In the genomic region with DNA sequence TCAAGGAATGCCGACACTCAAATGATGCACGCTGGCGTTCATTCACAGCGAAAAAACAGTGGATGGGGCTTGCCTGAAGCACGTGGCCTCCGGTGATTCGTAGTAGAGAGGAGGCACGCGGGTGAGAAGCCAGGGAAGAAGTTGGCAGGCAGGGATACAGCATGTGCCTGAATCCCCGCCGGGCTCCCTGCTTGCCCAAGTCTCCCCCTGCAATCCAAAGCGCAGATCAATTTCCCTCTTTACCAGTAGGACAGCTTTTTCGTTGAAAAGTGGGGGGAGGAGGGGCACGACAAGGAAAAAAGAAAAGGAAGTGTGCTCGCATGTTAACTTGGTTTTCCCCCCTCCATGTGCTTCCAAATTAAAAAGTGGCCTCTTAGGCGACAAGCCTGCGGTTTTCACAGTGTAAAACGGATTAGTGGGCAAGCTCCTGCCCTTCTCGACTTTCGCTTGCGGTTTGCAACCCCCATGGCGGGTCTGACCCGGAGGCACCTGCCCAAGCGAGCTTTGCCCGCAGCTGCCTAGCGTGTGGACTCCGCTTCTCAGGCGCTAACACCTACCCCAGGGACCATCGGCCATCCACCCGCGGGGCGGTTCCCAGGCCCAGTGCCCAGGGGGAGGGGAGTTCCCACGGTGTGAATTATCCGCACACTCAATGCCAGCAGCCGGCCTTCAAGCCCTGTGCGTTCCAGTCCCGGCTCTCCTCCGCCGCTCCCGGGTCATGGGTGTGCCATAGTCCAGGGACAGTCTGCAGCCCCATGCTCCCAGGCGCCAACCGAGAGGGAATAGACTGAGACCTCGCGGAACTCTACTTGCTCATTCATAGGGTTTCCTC, we compare ENCODE assay signal across 8 mouse cellular contexts. TPM values are rescaled to one million over a fixed set of nuclear protein-coding genes. Genes with fewer than 3 reads are reported as not detected.
DNase-seq lines count a peak whose midpoint lies in the region; ATAC-seq lines count a peak whose summit lies in the region.

No protein-coding gene starts in this region.

- H3K36me3 ChIP-seq in embryonic facial prominence, embryonic 11.5 days (replicated peaks; ENCODE audit: control insufficient read depth, insufficient read depth, low read depth, low read length): no peaks in the 10 kb centered on the region
- no peaks in the 10 kb centered on the region for H3K36me3 ChIP-seq in heart, embryonic 11.5 days (ENCODE audit: control insufficient read depth, insufficient read depth, low read length)
- no peaks in the 10 kb centered on the region for H3K36me3 ChIP-seq in kidney, embryonic 14.5 days (ENCODE audit: control insufficient read depth, insufficient read depth, low read length)

- no peaks in the 10 kb centered on the region; the same call in 1 of the 2 replicates for H3K4me1 ChIP-seq in embryonic facial prominence, embryonic 11.5 days (ENCODE audit: control insufficient read depth, insufficient read depth, low read length)
- peaks cover 13% of the 10 kb centered on the region; the same call in 1 of the 2 replicates for H3K4me1 ChIP-seq in heart, embryonic 11.5 days (ENCODE audit: control insufficient read depth, insufficient read depth, low read length)
- H3K4me1 ChIP-seq in kidney, embryonic 14.5 days (ENCODE audit: control insufficient read depth, insufficient read depth, low read length): peaks cover 18% of the 10 kb centered on the region

- under 1% methylated on average over 44 of the region's 44 CpGs for WGBS in embryonic facial prominence, embryonic 11.5 days
- under 1% methylated on average over 44 of the region's 44 CpGs for WGBS in heart, embryonic 11.5 days (ENCODE audit: insufficient replicate concordance)
- under 1% methylated on average over 44 of the region's 44 CpGs for WGBS in kidney, embryonic 14.5 days

- peak overlapping the region; percentile 92 for H3K4me2 ChIP-seq in embryonic facial prominence, embryonic 11.5 days (ENCODE audit: low read depth, low read length)
- peak overlapping the region; percentile 98 for H3K4me2 ChIP-seq in heart, embryonic 11.5 days
- peak overlapping the region; percentile 95 for H3K4me2 ChIP-seq in kidney, embryonic 14.5 days (replicated peaks; ENCODE audit: low read depth, low read length)

- H3K9me3 ChIP-seq in embryonic facial prominence, embryonic 11.5 days (replicated peaks; ENCODE audit: control insufficient read depth, low read length): no peaks in the 10 kb centered on the region
- H3K9me3 ChIP-seq in heart, embryonic 11.5 days (replicated peaks; ENCODE audit: control insufficient read depth, low read length): no peaks in the 10 kb centered on the region
- no peaks in the 10 kb centered on the region for H3K9me3 ChIP-seq in kidney, embryonic 14.5 days (ENCODE audit: control insufficient read depth, low read length)

- no peaks in the 10 kb centered on the region for H3K27me3 ChIP-seq in embryonic facial prominence, embryonic 11.5 days (ENCODE audit: control insufficient read depth, insufficient read depth, low read length)
- no peaks in the 10 kb centered on the region for H3K27me3 ChIP-seq in heart, embryonic 11.5 days (ENCODE audit: control insufficient read depth, insufficient read depth, low read length)
- no peaks in the 10 kb centered on the region for H3K27me3 ChIP-seq in kidney, embryonic 14.5 days (ENCODE audit: control insufficient read depth, insufficient read depth, low read length)

- peak overlapping the region; percentile 28; the same call in 1 of the 2 replicates for H3K27ac ChIP-seq in embryonic facial prominence, embryonic 11.5 days (replicated peaks; ENCODE audit: low read depth, low read length)
- H3K27ac ChIP-seq in heart, embryonic 11.5 days (ENCODE audit: low read depth, low read length): peak overlapping the region; percentile 35
- peak overlapping the region; percentile 55; the same call in 1 of the 2 replicates for H3K27ac ChIP-seq in kidney, embryonic 14.5 days (ENCODE audit: low read depth, low read length)

- DNase-seq in 416B (ENCODE audit: low read depth): peak; percentile 78
- DNase-seq in ZHBTc4 (ENCODE audit: low read depth, low spot score): peak; percentile 85
- DNase-seq in embryonic facial prominence, embryonic 11.5 days (ENCODE audit: low spot score): peak; percentile 69
- DNase-seq in lung, postnatal 36 days: peak; percentile 60
- peak; percentile 49 to 56 for DNase-seq in right cerebral cortex, adult 2 months (ENCODE audit: low spot score in 2 of 2)
- DNase-seq in c-Kit-positive CD71-positive TER-119-positive erythroid progenitor cells, embryonic 14.5 days (ENCODE audit: low spot score): no peak

- peak overlapping the region; percentile 46 for H3K4me3 ChIP-seq in embryonic facial prominence, embryonic 11.5 days (ENCODE audit: low read depth, low read length)
- H3K4me3 ChIP-seq in heart, embryonic 11.5 days (ENCODE audit: low read depth, low read length): peak overlapping the region; percentile 73
- H3K4me3 ChIP-seq in kidney, embryonic 14.5 days (ENCODE audit: low read length): peak overlapping the region; percentile 60

- peak overlapping the region; percentile 65 for H3K9ac ChIP-seq in embryonic facial prominence, embryonic 11.5 days (replicated peaks; ENCODE audit: low read length)
- H3K9ac ChIP-seq in heart, embryonic 11.5 days (ENCODE audit: low read depth, low read length): peak overlapping the region; percentile 98
- H3K9ac ChIP-seq in kidney, embryonic 14.5 days (ENCODE audit: low read depth, low read length): peak overlapping the region; percentile 63

- peak; percentile 12 for ATAC-seq in embryonic facial prominence, embryonic 11.5 days (replicated peaks; ENCODE audit: insufficient number of reproducible peaks, low FRiP score, low TSS enrichment, low read depth)
- peak; percentile 24 for ATAC-seq in heart, embryonic 11.5 days (replicated peaks; ENCODE audit: insufficient number of reproducible peaks, low FRiP score, low TSS enrichment)
- peak; percentile 10 for ATAC-seq in kidney, embryonic 14.5 days (ENCODE audit: low FRiP score, low TSS enrichment)

RNA-seq across cellular contexts. Expression of a gene that starts 11.2 kb away (rescaled TPM):
- 6.6 and 9.2 TPM in 2 replicates for polyA plus RNA-seq in embryonic facial prominence, embryonic 11.5 days (2014; fragmentation: Nextera tagmentation; extraction: Ambion mirVana)
- polyA plus RNA-seq in heart, embryonic 11.5 days (2014; fragmentation: Nextera tagmentation; extraction: Ambion mirVana): 7.1 and 9.1 TPM in 2 replicates
- polyA plus RNA-seq in kidney, embryonic 14.5 days (2014; fragmentation: Nextera tagmentation; extraction: Ambion mirVana): 9.4 and 10.0 TPM in 2 replicates

RNA-seq across cellular contexts. Expression of a gene that starts 22.5 kb away (rescaled TPM):
- 15.5 and 16.9 TPM in 2 replicates for polyA plus RNA-seq in embryonic facial prominence, embryonic 11.5 days (2014; fragmentation: Nextera tagmentation; extraction: Ambion mirVana)
- 6.0 and 6.4 TPM in 2 replicates for polyA plus RNA-seq in heart, embryonic 11.5 days (2014; fragmentation: Nextera tagmentation; extraction: Ambion mirVana)
- 10.5 and 11.4 TPM in 2 replicates for polyA plus RNA-seq in kidney, embryonic 14.5 days (2014; fragmentation: Nextera tagmentation; extraction: Ambion mirVana)

RNA-seq across cellular contexts. Expression of a gene that starts 28.7 kb away (rescaled TPM):
- polyA plus RNA-seq in embryonic facial prominence, embryonic 11.5 days (2014; fragmentation: Nextera tagmentation; extraction: Ambion mirVana): 40.8 and 44.3 TPM in 2 replicates
- 25.9 and 36.4 TPM in 2 replicates for polyA plus RNA-seq in heart, embryonic 11.5 days (2014; fragmentation: Nextera tagmentation; extraction: Ambion mirVana)
- 58.7 and 74.9 TPM in 2 replicates for polyA plus RNA-seq in kidney, embryonic 14.5 days (2014; fragmentation: Nextera tagmentation; extraction: Ambion mirVana)

RNA-seq across cellular contexts. Expression of a gene that starts 29.6 kb away (rescaled TPM):
- not detected in 2 replicates for polyA plus RNA-seq in embryonic facial prominence, embryonic 11.5 days (2014; fragmentation: Nextera tagmentation; extraction: Ambion mirVana)
- not detected in 2 replicates for polyA plus RNA-seq in heart, embryonic 11.5 days (2014; fragmentation: Nextera tagmentation; extraction: Ambion mirVana)
- not detected in 2 replicates for polyA plus RNA-seq in kidney, embryonic 14.5 days (2014; fragmentation: Nextera tagmentation; extraction: Ambion mirVana)
